11 mouse cellular contexts compared by ENCODE assay signal in genomic region chr3:138095301-138095700, GRCm38 (mm10). TPM values are rescaled to one million over a fixed set of nuclear protein-coding genes. Genes with fewer than 3 reads are reported as not detected.
DNase-seq lines count a peak whose midpoint lies in the region; ATAC-seq and TF ChIP-seq lines count a peak whose summit lies in the region.
"Had no signal": no experiment of that assay in that cellular context is flagged by ENCODE, and none has a peak within 500 bp of the region (broad histone marks: within the 10 kb centered on the region; RNA-seq: fewer than 3 reads in every experiment).

No protein-coding gene starts in this region.

- no peaks in the 10 kb centered on the region for H3K9me3 ChIP-seq in intestine, postnatal 0 days (ENCODE audit: control insufficient read depth)
- H3K9me3 ChIP-seq in intestine, embryonic 15.5 days: no peaks in the 10 kb centered on the region
- H3K9me3 ChIP-seq: hindbrain, embryonic 10.5 days; limb, embryonic 13.5 days had no signal

- H3K4me2 ChIP-seq in intestine, postnatal 0 days (replicated peaks; ENCODE audit: low read depth): no peak overlapping the region
- H3K4me2 ChIP-seq in intestine, embryonic 15.5 days (replicated peaks): no peak overlapping the region
- H3K4me2 ChIP-seq: limb, embryonic 13.5 days had no signal

- no peak for TF ChIP-seq CTCF in intestine, postnatal 0 days (IDR thresholded peaks at IDR 0.05; ENCODE audit: low read depth)

- no peak for ATAC-seq in intestine, postnatal 0 days
- ATAC-seq in intestine, embryonic 15.5 days: no peak

- H3K36me3 ChIP-seq in intestine, postnatal 0 days (ENCODE audit: control insufficient read depth, insufficient read depth): peaks cover 63% of the 10 kb centered on the region
- 0 out of 2 replicates have a peak, but pooled peaks cover 3% of the 10 kb centered on the region for H3K36me3 ChIP-seq in intestine, embryonic 15.5 days
- H3K36me3 ChIP-seq: limb, embryonic 13.5 days had no signal

- peak overlapping the region; percentile 1; the same call in 1 of the 2 replicates for H3K27ac ChIP-seq in intestine, postnatal 0 days (ENCODE audit: low read depth, low read length)
- no peak overlapping the region for H3K27ac ChIP-seq in intestine, embryonic 15.5 days
- H3K27ac ChIP-seq: hindbrain, embryonic 10.5 days; limb, embryonic 13.5 days had no signal

- H3K4me1 ChIP-seq in intestine, postnatal 0 days (replicated peaks; ENCODE audit: control insufficient read depth, insufficient read depth, low read length): no peaks in the 10 kb centered on the region
- no peaks in the 10 kb centered on the region for H3K4me1 ChIP-seq in intestine, embryonic 15.5 days (replicated peaks)
- H3K4me1 ChIP-seq: limb, embryonic 13.5 days had no signal

- WGBS in intestine, postnatal 0 days: 63% methylated on average over 3 of the region's 3 CpGs
- 79% methylated on average over 3 of the region's 3 CpGs for WGBS in intestine, embryonic 15.5 days

- no peak overlapping the region for H3K9ac ChIP-seq in intestine, postnatal 0 days (ENCODE audit: low read depth, low read length)
- no peak overlapping the region for H3K9ac ChIP-seq in intestine, embryonic 15.5 days
- H3K9ac ChIP-seq: limb, embryonic 13.5 days had no signal

- H3K4me3 ChIP-seq in intestine, postnatal 0 days (ENCODE audit: low read depth, low read length): no peak overlapping the region
- no peak overlapping the region for H3K4me3 ChIP-seq in intestine, embryonic 15.5 days (replicated peaks)
- H3K4me3 ChIP-seq: hindbrain, embryonic 10.5 days; limb, embryonic 13.5 days had no signal

- H3K27me3 ChIP-seq in intestine, postnatal 0 days (replicated peaks; ENCODE audit: control insufficient read depth, insufficient read depth, low read length): no peaks in the 10 kb centered on the region
- H3K27me3 ChIP-seq in intestine, embryonic 15.5 days (replicated peaks): no peaks in the 10 kb centered on the region
- H3K27me3 ChIP-seq: limb, embryonic 13.5 days had no signal

- DNase-seq in adrenal gland, postnatal 14 days: peak; percentile 22
- no peak for DNase-seq in adrenal gland, adult 8-10 months
- DNase-seq in frontal cortex, postnatal 25 days (ENCODE audit: low spot score in 2 of 2): peak; percentile 24 to 28
- DNase-seq in right cerebral cortex, adult 2 months (ENCODE audit: low spot score in 2 of 2): peak; percentile 58 to 73
- no peak for DNase-seq in liver
- no peak for DNase-seq in testis, postnatal 14 days (ENCODE audit: low spot score)

RNA-seq across cellular contexts. Expression of gene Gm5105, which starts 28.1 kb away (rescaled TPM):
- total RNA-seq in adrenal gland, postnatal 14 days (2021): not detected in 2 replicates
- total RNA-seq in adrenal gland, adult 8-10 months (2022): under 1 TPM in 1 of 4 experiments, not detected in 3; 0.30 TPM
- not detected in 2 replicates for polyA plus RNA-seq in intestine, postnatal 0 days (2015; fragmentation: Nextera tagmentation; extraction: Ambion mirVana)
- 0.24 and 0.31 TPM in 2 replicates for polyA plus RNA-seq in intestine, embryonic 15.5 days (2015; fragmentation: Nextera tagmentation; extraction: Ambion mirVana)
- total RNA-seq: neutrophil, adult 5-6 weeks had no signal
- polyA plus RNA-seq: hindbrain, embryonic 10.5 days had no signal

RNA-seq across cellular contexts. Expression of gene 1110002E22Rik, which starts 30.4 kb away (rescaled TPM):
- total RNA-seq in adrenal gland, postnatal 14 days (2021): 0.04 TPM in 1 of 2 replicates, not detected in the other
- under 1 TPM; 0.03 to 0.07 (median 0.04) TPM for total RNA-seq in adrenal gland, adult 8-10 months (2022)
- polyA plus RNA-seq in intestine, postnatal 0 days (2015; fragmentation: Nextera tagmentation; extraction: Ambion mirVana): 0.07 and 0.08 TPM in 2 replicates
- polyA plus RNA-seq in intestine, embryonic 15.5 days (2015; fragmentation: Nextera tagmentation; extraction: Ambion mirVana): 0.14 and 0.18 TPM in 2 replicates

RNA-seq across cellular contexts. Expression of gene Trmt10a, which starts 47.9 kb away (rescaled TPM):
- 11.7 and 14.7 TPM in 2 replicates for total RNA-seq in adrenal gland, postnatal 14 days (2021)
- 1 to 10 TPM; 4.9 to 9.2 (median 7.0) TPM for total RNA-seq in adrenal gland, adult 8-10 months (2022)
- polyA plus RNA-seq in intestine, postnatal 0 days (2015; fragmentation: Nextera tagmentation; extraction: Ambion mirVana): 4.3 and 4.7 TPM in 2 replicates
- 8.8 and 12.9 TPM in 2 replicates for polyA plus RNA-seq in intestine, embryonic 15.5 days (2015; fragmentation: Nextera tagmentation; extraction: Ambion mirVana)

RNA-seq across cellular contexts. Expression of gene Mttp, which starts 49.5 kb away (rescaled TPM):
- total RNA-seq in adrenal gland, postnatal 14 days (2021): 8.0 and 22.6 TPM in 2 replicates
- total RNA-seq in adrenal gland, adult 8-10 months (2022): 10 to 100 TPM in 2 of 4 experiments, 1 to 10 TPM in 2; 5.9 to 11.8 (median 8.8) TPM
- 930 and 998 TPM in 2 replicates for polyA plus RNA-seq in intestine, postnatal 0 days (2015; fragmentation: Nextera tagmentation; extraction: Ambion mirVana)
- polyA plus RNA-seq in intestine, embryonic 15.5 days (2015; fragmentation: Nextera tagmentation; extraction: Ambion mirVana): 228 and 249 TPM in 2 replicates

Comparison
In these comparisons a context has a peak if more than half of its experiments do, and no peak if none do; other contexts are left out.
1. DNase-seq: peak in adrenal gland, postnatal 14 days (single experiment), frontal cortex, postnatal 25 days (2 of 2) and right cerebral cortex, adult 2 months (2 of 2); none in adrenal gland, adult 8-10 months (single experiment), liver (single experiment) and testis, postnatal 14 days (single experiment).